ENCODE assay signal across 12 mouse cellular contexts in the genomic region with DNA sequence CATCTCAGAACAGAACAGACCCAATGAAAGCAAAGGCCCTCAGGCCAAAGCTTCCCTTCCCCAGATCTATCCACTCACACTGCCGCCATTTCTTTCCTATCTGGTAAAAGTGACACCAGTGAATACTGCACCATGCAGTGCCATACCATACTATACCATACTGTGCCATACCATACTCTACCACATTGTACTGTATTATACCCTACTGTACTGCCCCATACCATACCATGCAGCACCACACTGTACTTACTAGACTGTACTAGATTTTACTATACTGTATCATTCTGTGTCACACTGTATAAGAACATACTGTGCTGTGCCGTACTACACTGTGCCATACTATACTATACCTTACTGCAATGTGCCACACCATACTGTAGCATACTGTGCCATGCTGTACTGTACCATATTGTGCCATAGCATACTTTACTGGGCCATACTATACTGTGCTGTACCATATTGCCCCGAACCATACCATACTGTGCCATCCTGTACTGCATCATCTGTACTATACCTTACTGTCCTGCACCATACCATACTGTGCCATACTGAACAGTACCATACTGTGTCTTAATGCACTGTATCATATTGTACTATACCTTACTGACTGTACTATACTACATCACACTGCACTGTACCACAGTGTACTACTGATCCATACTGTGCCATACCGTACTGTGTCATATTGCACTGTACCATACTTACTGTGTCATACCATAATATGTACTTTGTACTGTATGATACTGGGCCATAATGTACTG.
DNase-seq lines count a peak whose midpoint lies in the region; ATAC-seq lines count a peak whose summit lies in the region.
"Had no signal": no experiment of that assay in that cellular context is flagged by ENCODE, and none has a peak within 500 bp of the region (broad histone marks: within the 10 kb centered on the region; RNA-seq: fewer than 3 reads in every experiment).

No protein-coding gene starts in this region.

- H3K27me3 ChIP-seq in heart, embryonic 11.5 days (ENCODE audit: control insufficient read depth, insufficient read depth, low read length): no peaks in the 10 kb centered on the region
- no peaks in the 10 kb centered on the region for H3K27me3 ChIP-seq in liver, embryonic 15.5 days
- H3K27me3 ChIP-seq in hindbrain, embryonic 15.5 days: no peaks in the 10 kb centered on the region
- no peaks in the 10 kb centered on the region for H3K27me3 ChIP-seq in midbrain, embryonic 15.5 days (replicated peaks)
- H3K27me3 ChIP-seq: heart, embryonic 13.5 days had no signal

- ATAC-seq in heart, embryonic 11.5 days (replicated peaks; ENCODE audit: insufficient number of reproducible peaks, low FRiP score, low TSS enrichment): 0 out of 2 replicates have a peak, but pooled peaks have one; percentile 35
- peak; percentile 44; the same call in 1 of the 2 replicates for ATAC-seq in liver, embryonic 15.5 days (ENCODE audit: insufficient read depth)
- ATAC-seq in hindbrain, embryonic 15.5 days (ENCODE audit: low FRiP score, low read depth): 0 out of 2 replicates have a peak, but pooled peaks have one; percentile 38
- ATAC-seq in midbrain, embryonic 15.5 days (replicated peaks): peak; percentile 52; the same call in 1 of the 2 replicates

- WGBS in heart, embryonic 11.5 days (ENCODE audit: insufficient replicate concordance): 92% methylated on average over 4 of the region's 4 CpGs
- WGBS in liver, embryonic 15.5 days (ENCODE audit: insufficient replicate concordance): 66% methylated on average over 4 of the region's 4 CpGs
- 96% methylated on average over 4 of the region's 4 CpGs for WGBS in hindbrain, embryonic 15.5 days
- WGBS in midbrain, embryonic 15.5 days: 96% methylated on average over 4 of the region's 4 CpGs

- no peak overlapping the region for H3K4me2 ChIP-seq in heart, embryonic 11.5 days
- H3K4me2 ChIP-seq in liver, embryonic 15.5 days: no peak overlapping the region
- H3K4me2 ChIP-seq in hindbrain, embryonic 15.5 days: no peak overlapping the region
- no peak overlapping the region for H3K4me2 ChIP-seq in midbrain, embryonic 15.5 days
- H3K4me2 ChIP-seq: heart, embryonic 13.5 days had no signal

- no peak overlapping the region for H3K27ac ChIP-seq in heart, embryonic 11.5 days (ENCODE audit: low read depth, low read length)
- no peak overlapping the region for H3K27ac ChIP-seq in liver, embryonic 15.5 days (replicated peaks)
- H3K27ac ChIP-seq in hindbrain, embryonic 15.5 days (replicated peaks): no peak overlapping the region
- no peak overlapping the region for H3K27ac ChIP-seq in midbrain, embryonic 15.5 days
- H3K27ac ChIP-seq: heart, embryonic 13.5 days had no signal

- no peaks in the 10 kb centered on the region for H3K9me3 ChIP-seq in heart, embryonic 11.5 days (replicated peaks; ENCODE audit: control insufficient read depth, low read length)
- H3K9me3 ChIP-seq in liver, embryonic 15.5 days (replicated peaks): no peaks in the 10 kb centered on the region
- H3K9me3 ChIP-seq in hindbrain, embryonic 15.5 days: no peaks in the 10 kb centered on the region
- no peaks in the 10 kb centered on the region for H3K9me3 ChIP-seq in midbrain, embryonic 15.5 days
- H3K9me3 ChIP-seq: heart, embryonic 13.5 days had no signal

- DNase-seq in heart, adult 11 months: no peak
- no peak for DNase-seq in liver
- DNase-seq in urinary bladder, postnatal 14 days (ENCODE audit: low spot score): no peak
- DNase-seq in thymus, postnatal 10 days (ENCODE audit: low spot score in 2 of 2): no peak
- DNase-seq: cerebellum, adult 9-11 months; kidney, adult 11 months; layer of hippocampus, adult 9-11 months had no signal

- H3K4me3 ChIP-seq in heart, embryonic 11.5 days (ENCODE audit: low read depth, low read length): no peak overlapping the region
- no peak overlapping the region for H3K4me3 ChIP-seq in liver, embryonic 15.5 days (replicated peaks)
- no peak overlapping the region for H3K4me3 ChIP-seq in hindbrain, embryonic 15.5 days
- H3K4me3 ChIP-seq in midbrain, embryonic 15.5 days: no peak overlapping the region
- H3K4me3 ChIP-seq: heart, embryonic 13.5 days had no signal

- H3K36me3 ChIP-seq in heart, embryonic 11.5 days (ENCODE audit: control insufficient read depth, insufficient read depth, low read length): no peaks in the 10 kb centered on the region
- no peaks in the 10 kb centered on the region for H3K36me3 ChIP-seq in liver, embryonic 15.5 days (replicated peaks)
- H3K36me3 ChIP-seq in hindbrain, embryonic 15.5 days: no peaks in the 10 kb centered on the region
- H3K36me3 ChIP-seq in midbrain, embryonic 15.5 days (replicated peaks): no peaks in the 10 kb centered on the region
- H3K36me3 ChIP-seq: heart, embryonic 13.5 days had no signal

- H3K4me1 ChIP-seq in heart, embryonic 11.5 days (ENCODE audit: control insufficient read depth, insufficient read depth, low read length): no peaks in the 10 kb centered on the region
- no peaks in the 10 kb centered on the region for H3K4me1 ChIP-seq in liver, embryonic 15.5 days (replicated peaks)
- no peaks in the 10 kb centered on the region for H3K4me1 ChIP-seq in hindbrain, embryonic 15.5 days (replicated peaks)
- no peaks in the 10 kb centered on the region for H3K4me1 ChIP-seq in midbrain, embryonic 15.5 days
- H3K4me1 ChIP-seq: heart, embryonic 13.5 days had no signal

- H3K9ac ChIP-seq in heart, embryonic 11.5 days (ENCODE audit: low read depth, low read length): no peak overlapping the region
- no peak overlapping the region for H3K9ac ChIP-seq in liver, embryonic 15.5 days
- no peak overlapping the region for H3K9ac ChIP-seq in hindbrain, embryonic 15.5 days
- no peak overlapping the region for H3K9ac ChIP-seq in midbrain, embryonic 15.5 days
- H3K9ac ChIP-seq: heart, embryonic 13.5 days had no signal
